Mouse (Mus musculus): ENCODE measurements at regions not wholly inside any gene's neighbourhood (a gene's known extent, or its start where the extent isn't known, plus 50 kb on each side); places are given as distances from the start of the nearest gene placed in this dataset.

- no peak for DNase-seq (ENCODE audit: low spot score in 2 of 2)
These were observed 359.8 kb downstream of the Rnd3 start for GRCm38 (mm10) chr2:50789051-50789651.

- DNase-seq (ENCODE audit: low spot score in 2 of 2) = no peak
These were observed 376.8 kb downstream of the Rnd3 start for GRCm38 (mm10) chr2:50772101-50772500.

- no peak for DNase-seq (ENCODE audit: low spot score in 2 of 2)
These were observed 389.9 kb downstream of the Rnd3 start for GRCm38 (mm10) chr2:50759016-50759415.

DNA sequence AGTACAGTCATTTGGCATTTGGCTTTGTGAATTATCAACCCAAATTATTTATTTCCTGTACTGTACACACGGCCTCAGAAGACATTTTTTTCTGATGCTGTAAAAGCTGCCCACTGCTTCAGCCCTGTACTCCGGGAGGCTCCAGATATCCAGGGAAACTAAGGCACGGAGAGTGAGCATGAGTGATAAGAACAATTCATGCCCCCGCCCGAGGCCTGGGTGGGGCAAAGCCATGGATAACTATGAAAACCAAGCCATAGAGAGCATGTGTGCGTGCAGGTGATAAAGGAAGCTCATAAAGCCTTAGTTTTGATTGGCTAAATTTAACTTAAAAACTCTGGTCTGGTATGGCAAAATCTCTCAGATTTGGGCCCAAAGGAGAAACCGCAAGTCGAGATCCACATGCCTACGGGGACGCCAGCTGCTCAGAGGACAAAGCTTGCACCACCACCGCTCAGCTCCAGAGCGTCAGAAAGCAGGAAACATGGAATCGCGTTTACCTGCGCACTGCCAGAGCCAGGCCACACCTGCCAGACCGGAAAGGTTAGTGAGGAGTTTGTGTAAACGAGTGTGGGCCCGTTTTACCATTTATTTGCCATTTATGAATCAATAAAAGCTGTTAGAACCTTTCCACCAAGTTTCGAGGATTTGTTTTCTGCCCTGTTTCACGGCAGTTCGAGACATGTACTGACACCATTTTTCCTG is 390.9 kb downstream of the Rnd3 start:
- DNase-seq (ENCODE audit: low spot score in 2 of 2) = no peak

- DNase-seq (ENCODE audit: low spot score in 2 of 2) = no peak
These were observed 393.1 kb downstream of the Rnd3 start for GRCm38 (mm10) chr2:50755616-50756450.

GRCm38 (mm10) chr2:50755160-50755559 is 393.8 kb downstream of the Rnd3 start:
- no peak for DNase-seq (ENCODE audit: low spot score in 2 of 2)

DNA sequence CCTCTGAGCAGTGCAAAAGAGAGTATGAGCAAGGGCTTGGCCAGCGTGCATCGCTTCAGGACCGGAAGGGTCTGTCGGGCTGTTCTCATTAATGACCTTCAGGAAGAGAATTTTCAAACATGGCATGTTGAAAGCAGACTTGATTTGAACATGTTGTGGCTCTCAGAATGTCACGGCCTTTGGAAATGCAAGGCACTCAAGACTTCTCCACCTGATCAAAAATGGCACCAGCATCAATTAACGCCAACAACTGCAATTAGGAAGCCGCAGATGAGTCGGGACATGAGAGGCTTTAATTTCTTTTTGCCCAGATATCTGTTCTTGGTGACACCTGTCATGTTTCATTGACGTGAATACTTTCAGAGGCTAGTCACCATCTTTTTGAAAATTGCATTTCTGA is 396.5 kb downstream of the Rnd3 start:
- DNase-seq (ENCODE audit: low spot score in 2 of 2) = no peak

GRCm38 (mm10) chr2:50750799-50751198 is 398.1 kb downstream of the Rnd3 start:
- no peak for DNase-seq (ENCODE audit: low spot score in 2 of 2)

GRCm38 (mm10) chr2:50744625-50745214 is 404.2 kb downstream of the Rnd3 start:
- no peak for DNase-seq (ENCODE audit: low spot score in 2 of 2)

DNA sequence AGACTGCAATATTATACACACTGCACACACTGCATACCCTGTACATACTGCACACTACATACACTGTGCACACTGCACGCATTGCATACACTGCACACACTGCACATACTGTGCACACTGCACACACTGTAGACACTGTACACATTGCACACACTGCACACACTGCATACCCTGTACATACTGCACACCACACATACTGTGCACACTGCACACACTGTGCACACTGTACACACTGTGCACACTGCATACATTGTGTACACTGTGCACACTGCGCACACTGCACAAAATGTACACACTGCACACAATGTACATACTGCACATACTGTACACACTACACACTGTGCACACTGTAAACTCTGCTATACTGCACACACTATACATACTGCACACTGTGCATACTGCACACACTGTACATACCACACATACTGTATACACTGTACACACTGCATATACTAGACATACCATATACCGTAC is 405.1 kb downstream of the Rnd3 start:
- DNase-seq (ENCODE audit: low spot score in 2 of 2) = no peak

DNA sequence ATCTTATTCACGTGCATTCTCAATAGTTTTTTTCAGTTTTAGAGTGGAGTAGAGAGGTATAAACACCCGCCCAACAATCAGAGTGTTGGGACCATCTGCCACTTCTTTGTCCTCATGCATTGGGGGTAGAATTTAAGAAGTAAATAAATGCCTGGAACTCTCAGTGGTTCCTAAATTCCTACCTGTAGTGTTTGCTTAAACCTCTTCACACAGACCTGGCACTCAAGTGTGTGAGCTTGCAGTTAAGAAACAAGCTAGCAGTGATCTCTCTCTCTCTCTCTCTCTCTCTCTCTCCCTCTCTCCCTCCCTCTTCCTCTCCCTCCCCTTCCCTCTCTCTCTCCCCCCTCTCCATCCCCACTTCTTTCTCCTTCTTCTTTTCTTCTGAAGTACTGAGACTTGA is 406.5 kb downstream of the Rnd3 start:
- no peak for DNase-seq (ENCODE audit: low spot score in 2 of 2)

- DNase-seq (ENCODE audit: low spot score in 2 of 2) = no peak
These were observed 407.6 kb downstream of the Rnd3 start for GRCm38 (mm10) chr2:50741337-50741736.

DNA sequence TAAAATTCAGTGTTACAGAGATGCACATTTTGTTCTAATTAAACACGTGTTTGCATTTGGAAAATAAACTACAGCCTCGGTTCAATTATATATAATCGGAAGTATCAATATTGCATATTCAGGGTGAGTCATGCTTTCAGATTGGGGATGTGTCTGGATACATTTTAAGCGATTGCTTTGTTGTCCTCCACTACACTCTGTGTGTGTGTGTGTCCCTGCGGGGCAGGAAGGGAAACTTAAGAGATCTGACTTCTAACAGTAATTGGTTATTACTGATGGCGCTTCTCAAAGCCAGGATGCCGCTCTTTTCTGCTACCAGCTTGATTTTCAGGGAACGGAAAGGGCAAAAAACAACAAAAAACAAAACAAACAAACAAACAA is 409.3 kb downstream of the Rnd3 start:
- no peak for DNase-seq (ENCODE audit: low spot score in 2 of 2)

- DNase-seq (ENCODE audit: low spot score in 2 of 2) = no peak
These were observed 409.8 kb downstream of the Rnd3 start for GRCm38 (mm10) chr2:50738936-50739598.

DNA sequence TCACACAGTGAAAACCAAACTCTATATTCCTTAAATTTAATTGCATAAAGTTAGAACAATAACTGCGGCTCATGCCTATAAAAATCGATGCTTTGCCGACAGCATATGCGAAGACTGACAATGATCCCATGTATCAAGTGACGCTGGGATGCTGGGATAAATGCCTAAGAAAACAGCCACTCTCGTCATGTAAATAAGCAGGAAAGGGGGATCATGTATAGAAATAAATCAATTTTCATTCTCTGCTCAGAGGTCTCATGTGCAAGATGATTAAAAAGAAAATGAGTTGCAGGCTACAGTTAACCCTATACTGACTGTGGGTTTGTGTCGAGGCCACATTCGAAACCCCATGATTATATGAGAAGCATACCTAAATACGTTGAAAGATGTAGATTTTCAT is 411.2 kb downstream of the Rnd3 start:
- DNase-seq (ENCODE audit: low spot score in 2 of 2) = no peak

- no peak for DNase-seq (ENCODE audit: low spot score in 2 of 2)
These were observed 413.9 kb downstream of the Rnd3 start for GRCm38 (mm10) chr2:50735029-50735428.

DNA sequence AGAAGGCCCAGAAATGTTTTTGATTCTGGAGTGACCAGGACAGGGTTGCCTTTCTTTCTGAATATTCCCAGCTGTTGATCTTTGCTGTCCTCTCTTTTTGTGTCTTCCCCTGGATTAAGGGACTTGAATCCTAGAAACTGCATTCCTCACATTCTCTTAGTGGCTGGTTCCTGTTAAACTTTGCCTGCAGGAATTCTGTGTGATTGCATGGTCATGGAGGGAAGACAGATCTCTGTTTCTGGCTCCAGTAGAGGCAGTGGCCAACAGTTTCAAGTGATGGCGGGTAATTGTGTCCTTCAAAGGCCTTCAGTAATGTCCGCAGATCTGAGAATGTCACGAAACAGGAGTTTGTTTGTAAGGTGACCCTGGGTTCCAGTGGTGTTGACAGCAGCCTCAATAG is 410.1 kb upstream of the Mmadhc start:
- DNase-seq (ENCODE audit: low spot score in 2 of 2) = no peak

DNA sequence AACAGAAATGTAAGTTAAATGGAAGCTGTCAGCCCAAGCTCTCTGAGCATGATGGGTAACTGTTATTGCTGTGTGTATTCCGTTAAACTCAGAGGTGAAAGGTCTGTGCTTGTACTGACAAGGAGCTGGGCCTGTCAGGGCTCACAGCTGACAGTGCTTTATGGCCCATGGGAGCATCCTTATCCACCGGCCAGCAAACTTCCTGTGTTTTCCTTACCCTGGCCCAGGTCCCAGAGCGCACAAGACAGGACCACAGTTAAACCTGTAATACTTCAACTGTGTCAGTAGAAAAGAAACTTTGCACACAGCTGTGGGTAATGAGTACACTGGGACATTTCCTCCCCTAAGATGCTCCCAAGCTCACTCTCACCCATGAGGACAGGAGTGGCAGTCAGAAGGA is 407.7 kb upstream of the Mmadhc start:
- DNase-seq (ENCODE audit: low spot score in 2 of 2) = no peak

- DNase-seq (ENCODE audit: low spot score in 2 of 2) = no peak
These were observed 406.2 kb upstream of the Mmadhc start for GRCm38 (mm10) chr2:50702584-50703450.

GRCm38 (mm10) chr2:50698841-50699240 is 402.2 kb upstream of the Mmadhc start:
- DNase-seq (ENCODE audit: low spot score in 2 of 2) = no peak

GRCm38 (mm10) chr2:50696575-50696974 is 400.0 kb upstream of the Mmadhc start:
- DNase-seq (ENCODE audit: low spot score in 2 of 2) = no peak

Data from frontal cortex, postnatal 36 days (tissue).